Mouse (Mus musculus): ENCODE measurements at regions not wholly inside any gene's neighbourhood (a gene's known extent, or its start where the extent isn't known, plus 50 kb on each side); places are given as distances from the start of the nearest gene placed in this dataset.

DNA sequence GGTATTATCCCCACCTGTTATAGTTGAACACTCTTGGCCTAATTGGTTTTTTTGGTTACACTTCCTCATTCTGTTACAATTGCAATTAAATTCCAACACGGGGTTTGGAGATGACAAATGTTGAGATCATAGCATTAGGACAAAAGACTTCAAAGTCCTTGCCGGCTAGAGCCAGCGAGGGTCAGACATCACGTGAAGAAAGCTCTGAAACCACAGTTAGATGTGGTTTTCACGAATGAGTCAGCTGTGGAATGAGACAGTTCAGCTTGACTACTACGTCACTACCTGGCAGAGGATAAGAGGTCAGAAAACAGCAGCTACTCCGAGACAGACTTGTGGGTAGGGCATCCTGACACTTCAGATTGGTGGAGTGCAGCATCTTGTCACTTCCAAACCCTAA is 55.5 kb upstream of the Trio start:
- 60% methylated on average over 7 of the region's 7 CpGs for WGBS
- Histone ChIP-seq H3K9ac (ENCODE audit: low read length) (no peak overlapping the region), H3K4me2 (ENCODE audit: low read depth, low read length) (no peak overlapping the region), H3K27me3 (ENCODE audit: control insufficient read depth, insufficient read depth, low read depth, low read length) (no peaks in the 10 kb centered on the region), H3K27ac (ENCODE audit: low read length) (no peak overlapping the region), H3K9me3 (ENCODE audit: control insufficient read depth, low read length) (no peaks in the 10 kb centered on the region), H3K4me1 (replicated peaks; ENCODE audit: control insufficient read depth, insufficient read depth, low read length) (no peaks in the 10 kb centered on the region), H3K36me3 (ENCODE audit: control insufficient read depth, insufficient read depth, low read length) (no peaks in the 10 kb centered on the region), H3K4me3 (ENCODE audit: low read length) (no peak overlapping the region)
- no peak for ATAC-seq (ENCODE audit: low read depth)

DNA sequence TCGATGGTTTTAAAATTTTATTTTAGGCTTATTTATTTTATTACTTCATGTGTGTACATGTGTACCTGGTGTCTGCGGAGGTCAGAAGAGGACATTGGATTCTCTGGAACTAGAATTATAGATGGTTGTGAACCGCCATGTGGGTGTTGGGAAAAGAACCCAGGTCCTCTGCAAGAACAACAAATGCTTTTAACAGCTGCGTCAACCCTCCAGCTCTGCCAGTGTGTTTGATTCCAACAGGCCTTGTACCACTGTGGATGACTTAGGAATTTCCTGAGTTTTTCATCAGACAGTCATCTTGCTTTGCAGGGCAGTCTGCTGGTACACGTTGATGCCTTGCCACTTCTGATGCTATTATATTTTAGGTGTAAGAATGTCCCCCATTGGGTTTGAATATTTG is 56.8 kb upstream of the Trio start:
- no peak overlapping the region for H3K27ac ChIP-seq (ENCODE audit: low read length)
- H3K9me3 ChIP-seq (ENCODE audit: control insufficient read depth, low read length) = no peaks in the 10 kb centered on the region
- WGBS = 76% methylated on average over 5 of the region's 5 CpGs
- H3K9ac ChIP-seq (ENCODE audit: low read length) = no peak overlapping the region
- no peaks in the 10 kb centered on the region for H3K27me3 ChIP-seq (ENCODE audit: control insufficient read depth, insufficient read depth, low read depth, low read length)
- no peak overlapping the region for H3K4me3 ChIP-seq (ENCODE audit: low read length)
- H3K36me3 ChIP-seq (ENCODE audit: control insufficient read depth, insufficient read depth, low read length) = no peaks in the 10 kb centered on the region
- no peaks in the 10 kb centered on the region for H3K4me1 ChIP-seq (replicated peaks; ENCODE audit: control insufficient read depth, insufficient read depth, low read length)
- no peak overlapping the region for H3K4me2 ChIP-seq (ENCODE audit: low read depth, low read length)
- no peak for ATAC-seq (ENCODE audit: low read depth)

DNA sequence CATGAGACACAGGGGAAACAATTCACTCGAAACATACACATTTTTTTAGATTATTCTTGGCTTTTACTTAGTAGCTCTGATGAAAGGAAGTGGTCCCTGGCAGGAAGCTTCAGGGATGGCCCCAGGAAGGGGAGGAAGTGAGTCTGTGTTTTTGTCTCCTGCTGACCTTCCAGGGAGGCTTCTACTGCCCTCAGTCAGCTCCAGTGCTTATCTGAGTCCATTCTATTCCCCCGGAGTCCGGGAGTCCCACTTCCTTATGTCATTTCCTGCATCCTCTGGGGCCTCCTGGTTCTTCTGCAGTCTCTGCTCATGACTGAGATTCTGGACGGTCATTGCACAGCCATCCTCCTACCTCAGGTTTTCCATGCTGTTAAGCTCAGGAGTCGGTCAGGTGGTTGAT is 80.3 kb upstream of the Trio start:
- ATAC-seq (ENCODE audit: low read depth) = peak; percentile 77

DNA sequence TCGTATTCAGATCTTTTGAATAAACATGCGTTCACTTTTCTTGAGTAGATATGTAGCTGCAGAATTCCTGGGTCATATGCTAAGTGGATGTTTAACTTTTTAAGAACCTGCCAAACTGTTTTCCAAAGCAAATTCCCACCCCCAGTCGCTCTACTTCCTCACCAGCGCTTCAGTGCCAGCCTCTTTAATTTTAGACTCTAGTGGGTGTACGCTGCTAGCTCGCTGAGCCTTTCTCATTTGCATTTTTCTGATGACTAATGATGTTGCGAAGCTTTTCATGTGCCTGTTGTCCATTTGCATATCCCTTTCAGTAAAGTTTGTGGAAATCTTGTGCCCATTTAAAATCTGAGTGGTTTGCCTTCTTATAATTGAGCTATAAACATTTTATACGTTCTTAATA is 84.3 kb upstream of the Trio start:
- Histone ChIP-seq H3K27ac (ENCODE audit: low read length) (no peak overlapping the region), H3K9me3 (ENCODE audit: control insufficient read depth, low read length) (no peaks in the 10 kb centered on the region), H3K4me1 (replicated peaks; ENCODE audit: control insufficient read depth, insufficient read depth, low read length) (no peaks in the 10 kb centered on the region), H3K9ac (ENCODE audit: low read length) (no peak overlapping the region), H3K27me3 (ENCODE audit: control insufficient read depth, insufficient read depth, low read depth, low read length) (no peaks in the 10 kb centered on the region), H3K36me3 (ENCODE audit: control insufficient read depth, insufficient read depth, low read length) (no peaks in the 10 kb centered on the region), H3K4me3 (ENCODE audit: low read length) (no peak overlapping the region), H3K4me2 (ENCODE audit: low read depth, low read length) (no peak overlapping the region)
- 59% methylated on average over 8 of the region's 8 CpGs for WGBS
- ATAC-seq (ENCODE audit: low read depth) = no peak

More for the DNA sequence above, 80.3 kb upstream of the Trio start:
- H3K4me2 ChIP-seq (ENCODE audit: low read depth, low read length) = no peak overlapping the region
- 63% methylated on average over 5 of the region's 5 CpGs for WGBS
- no peak overlapping the region for H3K9ac ChIP-seq (ENCODE audit: low read length)
- H3K4me1 ChIP-seq (replicated peaks; ENCODE audit: control insufficient read depth, insufficient read depth, low read length) = no peaks in the 10 kb centered on the region
- H3K4me3 ChIP-seq (ENCODE audit: low read length) = no peak overlapping the region
- no peaks in the 10 kb centered on the region for H3K9me3 ChIP-seq (ENCODE audit: control insufficient read depth, low read length)
- H3K36me3 ChIP-seq (ENCODE audit: control insufficient read depth, insufficient read depth, low read length) = no peaks in the 10 kb centered on the region
- no peak overlapping the region for H3K27ac ChIP-seq (ENCODE audit: low read length)
- H3K27me3 ChIP-seq (ENCODE audit: control insufficient read depth, insufficient read depth, low read depth, low read length) = no peaks in the 10 kb centered on the region

DNA sequence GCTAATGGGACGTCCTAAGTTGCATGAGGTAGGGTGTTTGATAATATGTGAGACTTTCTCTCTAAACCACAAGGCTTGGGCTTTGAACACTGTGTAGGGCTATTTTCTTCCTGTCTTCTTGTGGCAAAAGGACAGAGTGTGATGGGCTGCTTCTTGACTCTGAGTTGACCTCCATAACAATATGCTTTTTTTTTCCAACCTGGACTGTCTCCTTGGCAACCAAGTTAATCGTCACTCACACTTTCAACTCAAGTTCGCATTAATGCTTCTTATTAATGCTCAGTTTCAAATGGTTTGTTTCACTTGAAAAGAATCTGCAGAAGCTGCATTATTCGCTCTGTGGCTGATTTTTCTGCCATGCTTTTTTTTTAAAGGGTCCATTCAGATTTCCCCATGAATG is 87.8 kb upstream of the Trio start:
- Histone ChIP-seq H3K36me3 (ENCODE audit: control insufficient read depth, insufficient read depth, low read length) (no peaks in the 10 kb centered on the region), H3K4me2 (ENCODE audit: low read depth, low read length) (no peak overlapping the region), H3K4me1 (replicated peaks; ENCODE audit: control insufficient read depth, insufficient read depth, low read length) (no peaks in the 10 kb centered on the region), H3K4me3 (ENCODE audit: low read length) (no peak overlapping the region), H3K27me3 (ENCODE audit: control insufficient read depth, insufficient read depth, low read depth, low read length) (no peaks in the 10 kb centered on the region), H3K9ac (ENCODE audit: low read length) (no peak overlapping the region), H3K9me3 (ENCODE audit: control insufficient read depth, low read length) (no peaks in the 10 kb centered on the region), H3K27ac (ENCODE audit: low read length) (no peak overlapping the region)
- ATAC-seq (ENCODE audit: low read depth) = no peak
- WGBS = 52% methylated on average over 4 of the region's 4 CpGs

DNA sequence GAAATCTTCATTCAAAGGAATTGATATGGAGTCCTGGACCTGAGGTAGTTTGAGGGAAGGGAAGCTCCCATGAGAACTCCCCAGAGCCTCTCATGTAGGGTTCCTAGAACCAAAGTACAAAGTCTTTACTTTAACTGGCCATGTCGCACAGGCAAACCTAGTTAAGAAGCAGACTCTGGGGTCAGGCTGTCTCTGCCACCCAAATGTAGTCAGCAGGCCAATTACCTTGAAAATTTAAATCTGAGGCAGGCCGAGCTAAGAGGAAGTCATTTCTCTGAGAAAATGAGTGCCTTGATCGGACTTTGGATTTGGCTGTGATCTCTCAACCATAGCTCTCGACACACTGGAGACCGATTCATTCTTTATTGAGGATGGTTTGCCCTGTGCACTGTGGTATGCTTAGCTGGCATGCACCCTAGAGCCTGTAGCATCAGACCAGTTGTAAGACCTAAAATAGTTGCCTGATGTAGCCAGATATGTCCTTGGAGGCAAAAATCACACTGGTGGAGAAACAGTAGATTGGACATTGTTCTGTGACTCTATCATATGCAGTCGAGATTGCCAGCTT is 88.6 kb upstream of the Trio start:
- Histone ChIP-seq H3K9me3 (ENCODE audit: control insufficient read depth, low read length) (no peaks in the 10 kb centered on the region), H3K27ac (ENCODE audit: low read length) (no peak overlapping the region), H3K4me3 (ENCODE audit: low read length) (no peak overlapping the region), H3K9ac (ENCODE audit: low read length) (no peak overlapping the region), H3K27me3 (ENCODE audit: control insufficient read depth, insufficient read depth, low read depth, low read length) (no peaks in the 10 kb centered on the region), H3K36me3 (ENCODE audit: control insufficient read depth, insufficient read depth, low read length) (no peaks in the 10 kb centered on the region), H3K4me1 (replicated peaks; ENCODE audit: control insufficient read depth, insufficient read depth, low read length) (no peaks in the 10 kb centered on the region), H3K4me2 (ENCODE audit: low read depth, low read length) (no peak overlapping the region)
- ATAC-seq (ENCODE audit: low read depth) = no peak
- 84% methylated on average over 6 of the region's 6 CpGs for WGBS

DNA sequence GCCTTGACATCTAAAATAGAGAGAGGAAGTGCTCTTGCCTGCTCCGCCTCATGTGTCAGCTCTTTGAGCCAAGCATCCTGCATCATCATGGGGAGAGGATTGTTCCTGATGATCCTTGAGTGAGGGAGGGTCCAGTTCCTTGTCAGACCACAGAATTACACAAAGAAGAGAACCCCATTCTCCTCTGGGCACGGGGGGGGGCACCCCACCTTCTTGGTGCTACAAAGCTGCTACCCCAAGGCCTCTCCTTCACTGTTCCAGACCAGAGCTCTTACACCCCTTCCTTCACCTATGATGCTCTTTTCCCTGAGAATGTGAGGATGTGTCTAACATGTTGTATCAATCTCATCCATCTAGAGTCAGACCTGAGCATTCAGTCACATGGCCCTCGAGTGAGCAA is 76.7 kb upstream of the Dnah5 start:
- no peak for ATAC-seq (ENCODE audit: low read depth)
- H3K27me3 ChIP-seq (ENCODE audit: control insufficient read depth, insufficient read depth, low read depth, low read length) = no peaks in the 10 kb centered on the region

DNA sequence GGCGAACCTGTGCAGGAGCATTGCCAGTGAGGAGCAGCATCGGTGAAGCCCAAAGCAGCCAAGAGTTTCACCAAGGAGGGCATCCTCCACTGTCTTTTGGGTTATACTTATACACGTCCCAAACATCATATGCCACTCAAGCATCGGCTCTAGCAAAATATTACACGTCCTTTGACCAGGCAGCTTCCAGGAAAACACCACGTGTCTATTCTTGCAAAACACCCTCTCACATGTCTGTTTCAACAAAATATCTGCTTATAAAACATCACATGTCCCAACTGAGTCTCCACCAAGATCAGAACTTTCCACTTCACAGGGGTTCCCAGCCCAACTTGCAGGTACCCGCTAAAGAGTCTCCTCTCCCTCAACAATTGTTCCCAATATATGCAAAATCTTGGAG is 74.0 kb upstream of the Dnah5 start:
- H3K9me3 ChIP-seq (ENCODE audit: control insufficient read depth, low read length) = peaks cover 2% of the 10 kb centered on the region; the same call in 1 of the 2 replicates
- no peak overlapping the region for H3K4me2 ChIP-seq (ENCODE audit: low read depth, low read length)
- ATAC-seq (ENCODE audit: low read depth) = no peak
- no peak overlapping the region for H3K27ac ChIP-seq (ENCODE audit: low read length)
- no peak overlapping the region for H3K9ac ChIP-seq (ENCODE audit: low read length)
- H3K27me3 ChIP-seq (ENCODE audit: control insufficient read depth, insufficient read depth, low read depth, low read length) = no peaks in the 10 kb centered on the region
- no peaks in the 10 kb centered on the region for H3K4me1 ChIP-seq (replicated peaks; ENCODE audit: control insufficient read depth, insufficient read depth, low read length)
- no peaks in the 10 kb centered on the region for H3K36me3 ChIP-seq (ENCODE audit: control insufficient read depth, insufficient read depth, low read length)
- 84% methylated on average over 7 of the region's 7 CpGs for WGBS
- H3K4me3 ChIP-seq (ENCODE audit: low read length) = no peak overlapping the region

More for the DNA sequence above, 76.7 kb upstream of the Dnah5 start:
- Histone ChIP-seq H3K4me2 (ENCODE audit: low read depth, low read length) (no peak overlapping the region), H3K9ac (ENCODE audit: low read length) (no peak overlapping the region), H3K4me3 (ENCODE audit: low read length) (no peak overlapping the region), H3K27ac (ENCODE audit: low read length) (no peak overlapping the region), H3K36me3 (ENCODE audit: control insufficient read depth, insufficient read depth, low read length) (no peaks in the 10 kb centered on the region), H3K4me1 (replicated peaks; ENCODE audit: control insufficient read depth, insufficient read depth, low read length) (no peaks in the 10 kb centered on the region), H3K9me3 (ENCODE audit: control insufficient read depth, low read length) (peaks cover 2% of the 10 kb centered on the region; the same call in 1 of the 2 replicates)
- 65% methylated on average over 3 of the region's 3 CpGs for WGBS

DNA sequence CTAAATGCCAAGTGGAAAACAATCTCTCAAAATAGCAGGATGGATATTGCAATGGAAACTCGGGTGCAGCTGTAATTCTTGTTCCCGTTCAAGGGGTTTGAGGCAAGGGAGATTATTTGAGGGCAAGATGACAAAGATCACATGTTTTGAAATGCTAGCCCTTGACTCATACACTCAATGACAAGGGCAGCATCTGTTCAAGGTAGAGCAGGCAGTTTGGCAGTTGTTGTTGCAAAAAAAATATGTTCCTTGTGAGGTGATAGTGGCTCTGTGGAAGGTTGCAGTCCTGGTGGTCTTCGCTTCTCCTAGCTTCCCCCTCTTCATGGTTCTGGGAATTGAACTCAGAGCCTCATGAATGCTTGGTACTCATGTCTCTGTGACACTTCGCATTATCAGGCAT is 72.0 kb upstream of the Dnah5 start:
- WGBS = 82% methylated on average over 4 of the region's 4 CpGs
- no peaks in the 10 kb centered on the region for H3K36me3 ChIP-seq (ENCODE audit: control insufficient read depth, insufficient read depth, low read length)
- no peak for ATAC-seq (ENCODE audit: low read depth)

More for the DNA sequence above, 72.0 kb upstream of the Dnah5 start:
- Histone ChIP-seq H3K27me3 (ENCODE audit: control insufficient read depth, insufficient read depth, low read depth, low read length) (no peaks in the 10 kb centered on the region), H3K4me3 (ENCODE audit: low read length) (no peak overlapping the region), H3K9me3 (ENCODE audit: control insufficient read depth, low read length) (peaks cover 2% of the 10 kb centered on the region; the same call in 1 of the 2 replicates), H3K4me2 (ENCODE audit: low read depth, low read length) (no peak overlapping the region), H3K4me1 (replicated peaks; ENCODE audit: control insufficient read depth, insufficient read depth, low read length) (no peaks in the 10 kb centered on the region), H3K27ac (ENCODE audit: low read length) (no peak overlapping the region), H3K9ac (ENCODE audit: low read length) (no peak overlapping the region)
